Mouse (Mus musculus) urinary bladder, adult 18-20 months (tissue): ENCODE measurements around the gene Gm10203.
A peak's percentile ranks its signal among the peaks of the same experiment; 100 is the strongest.
"Not testable (repeated sequence)": the region's sequence is repeated elsewhere in the genome, so short reads cannot be mapped to it uniquely, and the experiment has no call there.

Experiments
- DNase-seq, 2 experiments: peaks; one replicate each; pipeline ENCODE4 v3.0.0; 2022; ENCODE audit warnings: low spot score in 2 of 2, mixed read lengths in 2 of 2

Gene Gm10203

GRCm38 (mm10) chr6:149129870-149130269 is at the start of gene Gm10203:
TSS of gene Gm10203 (plus strand) at chr6:149130170.
- DNase-seq: not testable (repeated sequence)

GRCm38 (mm10) chr6:149092406-149092805 is 37.6 kb upstream of the Gm10203 start:
- DNase-seq: no peak

- no peak for DNase-seq
These were observed 36.5 kb upstream of the Gm10203 start for GRCm38 (mm10) chr6:149093465-149093864.

- no peak for DNase-seq
These were observed 35.4 kb upstream of the Gm10203 start for GRCm38 (mm10) chr6:149094555-149094954.

- DNase-seq: no peak
These were observed 34.6 kb upstream of the Gm10203 start for GRCm38 (mm10) chr6:149095389-149095788.

GRCm38 (mm10) chr6:149096233-149096632 is 33.7 kb upstream of the Gm10203 start:
- DNase-seq: no peak

- DNase-seq: no peak
These were observed 32.7 kb upstream of the Gm10203 start for GRCm38 (mm10) chr6:149097276-149097675.

GRCm38 (mm10) chr6:149098993-149099392 is 31.0 kb upstream of the Gm10203 start:
- no peak for DNase-seq

- peak; percentile 26 to 59 for DNase-seq
These were observed 29.5 kb upstream of the Gm10203 start for GRCm38 (mm10) chr6:149100174-149101075.

GRCm38 (mm10) chr6:149101076-149101942 is 28.7 kb upstream of the Gm10203 start, which contains the start of gene Dennd5b:
TSS of gene Dennd5b (minus strand) at chr6:149101680.
- peak; percentile 77 to 78 for DNase-seq

GRCm38 (mm10) chr6:149101943-149102243 is 28.1 kb upstream of the Gm10203 start:
- DNase-seq: no peak

GRCm38 (mm10) chr6:149103451-149103850 is 26.5 kb upstream of the Gm10203 start:
- DNase-seq: no peak

- DNase-seq: no peak
These were observed 22.4 kb upstream of the Gm10203 start for GRCm38 (mm10) chr6:149107615-149108014.

- no peak for DNase-seq
These were observed 21.1 kb upstream of the Gm10203 start for GRCm38 (mm10) chr6:149108909-149109308.

GRCm38 (mm10) chr6:149116992-149117391 is 13.0 kb upstream of the Gm10203 start:
- DNase-seq: no peak

- peak in 1 of 2 experiments; percentile 69 for DNase-seq
These were observed 11.0 kb upstream of the Gm10203 start for GRCm38 (mm10) chr6:149118935-149119334.

- peak in 1 of 2 experiments; percentile 23 for DNase-seq
These were observed 10.1 kb upstream of the Gm10203 start for GRCm38 (mm10) chr6:149119853-149120252.

GRCm38 (mm10) chr6:149123042-149123441 is 6.9 kb upstream of the Gm10203 start:
- no peak for DNase-seq

GRCm38 (mm10) chr6:149126675-149127074 is 3.3 kb upstream of the Gm10203 start:
- no peak for DNase-seq

- DNase-seq: no peak
These were observed 1.1 kb downstream of the Gm10203 start for GRCm38 (mm10) chr6:149131111-149131510.

GRCm38 (mm10) chr6:149132311-149133077 is 2.5 kb downstream of the Gm10203 start:
- no peak for DNase-seq
